Mouse (Mus musculus) cortical plate, adult 2 months (tissue): Measurements from ENCODE around the gene Aff3.

Source experiments
- CTCF ChIP-seq: fragments of 200-500 bp; IDR thresholded peaks from 2 replicates; pipeline ENCODE4 v1.5.1; 2011; ENCODE audit warnings: mild to moderate bottlenecking, control low read depth, low read length; ENCODE audit not compliant: insufficient read depth; ENCODE audit errors: extremely low read depth
- POLR2A ChIP-seq: fragments of 200-500 bp; IDR thresholded peaks from 2 replicates; pipeline ENCODE4 v1.6.1; 2011; ENCODE audit warnings: mild to moderate bottlenecking, low read length, control low read depth; ENCODE audit not compliant: insufficient read depth; ENCODE audit errors: extremely low read depth

GRCm38 (mm10) chr1:38436471-38437340, 228.0 kb downstream of the Aff3 start:
- TF ChIP-seq CTCF (no peak), POLR2A (no peak)
